Mouse (Mus musculus) liver, embryonic 13.5 days (tissue): ENCODE results near the gene Tm7sf2. TPM values are rescaled to one million over a fixed set of nuclear protein-coding genes. Genes with fewer than 3 reads are reported as not detected.

Experiments
- ATAC-seq: fragments of 200-750 bp; cut with Nextera tagmentation; 2 replicates; pipeline ENCODE4 v1.8.0; 2017; ENCODE audit warnings: low read depth, mild to moderate bottlenecking, moderate number of reproducible peaks, moderate library complexity
- DNase-seq: peaks from one replicate; pipeline ENCODE4 v3.0.0; 2022
- H3K27ac ChIP-seq: fragments of 300-500 bp; sonication (generic); 2 replicates; pipeline ENCODE4 v1.5.1; 2015; ENCODE audit warnings: moderate library complexity, mild to moderate bottlenecking, inconsistent platforms
- H3K27me3 ChIP-seq: fragments of 300-500 bp; sonication (generic); 2 replicates; pipeline ENCODE4 v1.6.1; 2015; ENCODE audit warnings: mild to moderate bottlenecking, inconsistent platforms
- H3K36me3 ChIP-seq: fragments of 300-500 bp; sonication (generic); 2 replicates; pipeline ENCODE4 v1.6.1; 2015; ENCODE audit warnings: mild to moderate bottlenecking, inconsistent platforms
- H3K4me1 ChIP-seq: fragments of 300-500 bp; sonication (generic); replicated peaks from 2 replicates; pipeline ENCODE4 v1.6.1; 2015; ENCODE audit warnings: inconsistent platforms
- H3K4me2 ChIP-seq: fragments of 300-500 bp; sonication (generic); 2 replicates; pipeline ENCODE4 v1.6.1; 2015; ENCODE audit warnings: inconsistent platforms, mild to moderate bottlenecking, moderate library complexity
- H3K4me3 ChIP-seq: fragments of 300-500 bp; sonication (generic); replicated peaks from 2 replicates; pipeline ENCODE4 v1.5.1; 2015; ENCODE audit warnings: mild to moderate bottlenecking, inconsistent platforms
- H3K9ac ChIP-seq: fragments of 300-500 bp; sonication (generic); 2 replicates; pipeline ENCODE4 v1.6.1; 2015; ENCODE audit warnings: mild to moderate bottlenecking, inconsistent platforms
- H3K9me3 ChIP-seq: fragments of 300-500 bp; sonication (generic); replicated peaks from 2 replicates; pipeline ENCODE4 v1.6.1; 2016; ENCODE audit warnings: inconsistent platforms
- WGBS: fragments of 180-500 bp; shearing (Covaris S2); methylation state at CpG from one replicate; pipeline ENCODE4 v1.1.7; 2015; ENCODE audit not compliant: insufficient replicate concordance; 5-methylcytosine and 5-hydroxymethylcytosine counted together
- polyA plus RNA-seq: library from polyadenylated mRNA; unstranded; fragments of >200 nt; fragmentation: Nextera tagmentation; extraction: Ambion mirVana; gene quantifications from 2 replicates; pipeline ENCODE4 v1.2.1, GENCODE M21; 2015

Tm7sf2 gene
- 30.6 and 33.2 TPM in 2 replicates for polyA plus RNA-seq

- H3K4me1 ChIP-seq: peaks cover 42% of the 10 kb centered on the region
- peak within 1 kb of the TSS; percentile 79 for H3K9ac ChIP-seq
- no peaks in the 10 kb centered on the region for H3K27me3 ChIP-seq
- H3K9me3 ChIP-seq: no peaks in the 10 kb centered on the region
- H3K27ac ChIP-seq: peak within 1 kb of the TSS; percentile 84
- H3K4me3 ChIP-seq: peak within 1 kb of the TSS; percentile 64
- DNase-seq (peak; percentile 91), ATAC-seq (peak; percentile 91)
- peaks cover 30% of the 10 kb centered on the region for H3K36me3 ChIP-seq
- peak within 1 kb of the TSS; percentile 93 for H3K4me2 ChIP-seq
- 16% methylated on average over 33 of the region's 33 CpGs for WGBS
Observed at GRCm38 (mm10) chr19:6067724-6068415, at the start of gene Tm7sf2. Gene Tm7sf2 (minus strand): TSS chr19:6068373.

- Histone ChIP-seq H3K9me3 (no peaks in the 10 kb centered on the region), H3K9ac (peak overlapping the region; percentile 92), H3K4me3 (peak overlapping the region; percentile 88), H3K27ac (peak overlapping the region; percentile 98), H3K4me1 (peaks cover 32% of the 10 kb centered on the region), H3K36me3 (peaks cover 54% of the 10 kb centered on the region), H3K27me3 (no peaks in the 10 kb centered on the region), H3K4me2 (peak overlapping the region; percentile 99)
- 1% methylated on average over 32 of the region's 32 CpGs for WGBS
- no peak for ATAC-seq
- no peak for DNase-seq
Observed at GRCm38 (mm10) chr19:6117346-6117985, 49.3 kb upstream of the Tm7sf2 start.

DNA sequence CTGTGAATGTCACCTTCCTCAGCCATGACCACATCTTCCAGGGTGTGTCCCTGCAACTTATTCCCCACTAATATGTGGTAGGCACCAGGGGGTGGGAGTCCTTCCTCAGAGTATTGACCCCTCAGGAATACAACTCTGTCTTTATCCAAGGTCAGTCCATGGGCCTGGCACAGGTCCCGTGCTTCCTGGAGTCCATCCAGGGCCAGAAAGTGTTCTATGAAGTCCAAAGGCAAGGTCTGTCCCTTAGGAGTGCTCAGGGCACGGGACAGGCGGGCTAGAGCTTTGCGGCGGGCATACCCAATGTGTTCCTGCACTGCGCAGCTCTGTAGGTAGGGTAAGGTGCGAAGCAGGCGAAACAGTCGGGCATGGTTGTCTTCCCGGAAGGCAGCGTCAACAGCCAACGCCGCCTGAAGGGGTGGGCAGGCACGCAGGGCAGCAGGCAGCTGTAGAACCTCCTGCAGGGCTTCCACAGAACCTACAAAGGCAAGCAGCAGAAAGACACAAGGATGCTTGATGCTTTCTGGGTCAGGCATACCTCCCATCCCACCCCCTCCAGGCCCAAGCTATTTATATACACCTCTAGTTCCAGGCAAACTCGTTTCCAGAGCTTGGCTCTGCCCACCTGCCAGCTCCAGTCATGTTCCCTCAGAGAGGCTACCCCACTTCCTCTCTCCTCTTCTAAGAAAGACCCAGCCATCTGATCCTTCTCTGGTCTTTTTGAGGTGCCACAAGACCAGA lies 48.1 kb upstream of the Tm7sf2 start:
- Histone ChIP-seq H3K4me2 (peak overlapping the region; percentile 99), H3K27ac (no peak overlapping the region), H3K4me1 (peaks cover 32% of the 10 kb centered on the region), H3K9ac (peak overlapping the region; percentile 92), H3K36me3 (peaks cover 46% of the 10 kb centered on the region), H3K9me3 (no peaks in the 10 kb centered on the region), H3K4me3 (peak overlapping the region; percentile 88), H3K27me3 (no peaks in the 10 kb centered on the region)
- DNase-seq (no peak), ATAC-seq (no peak)
- 85% methylated on average over 15 of the region's 15 CpGs for WGBS

DNA sequence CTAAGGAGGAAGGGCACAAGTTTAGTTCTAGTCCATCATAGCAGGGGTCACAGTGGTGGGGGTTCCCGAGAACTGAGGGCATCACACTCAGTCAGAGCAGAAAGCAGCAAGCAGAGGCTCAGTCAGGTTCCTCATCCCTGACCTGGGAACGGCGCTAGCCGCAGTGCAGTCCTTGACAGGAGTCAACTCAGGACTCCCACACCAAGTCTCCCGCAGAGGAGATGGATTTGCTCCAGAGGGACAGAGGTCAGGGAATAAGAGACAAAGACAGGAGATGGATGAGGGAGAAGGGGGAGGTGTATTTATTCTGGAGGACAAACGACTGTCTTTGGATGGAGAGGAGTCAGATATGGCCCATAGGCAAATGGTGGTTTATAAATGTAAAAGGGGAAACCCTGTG lies 44.9 kb upstream of the Tm7sf2 start:
- Histone ChIP-seq H3K4me1 (peaks cover 18% of the 10 kb centered on the region), H3K9me3 (no peaks in the 10 kb centered on the region), H3K9ac (no peak overlapping the region), H3K27me3 (no peaks in the 10 kb centered on the region), H3K36me3 (peaks cover 27% of the 10 kb centered on the region), H3K4me2 (no peak overlapping the region), H3K27ac (no peak overlapping the region), H3K4me3 (no peak overlapping the region)
- DNase-seq (no peak), ATAC-seq (no peak)
- 57% methylated on average over 6 of the region's 6 CpGs for WGBS

GRCm38 (mm10) chr19:6105586-6105985 lies 37.4 kb upstream of the Tm7sf2 start, which contains the start of gene Naaladl1:
Gene Naaladl1 (plus strand): TSS chr19:6105782.
- peak within 1 kb of the TSS; percentile 15; the same call in 1 of the 2 replicates for H3K27ac ChIP-seq
- no peaks in the 10 kb centered on the region for H3K36me3 ChIP-seq
- H3K9ac ChIP-seq: no peak within 1 kb of the TSS
- no peaks in the 10 kb centered on the region for H3K27me3 ChIP-seq
- DNase-seq: no peak
- H3K4me1 ChIP-seq: peaks cover 57% of the 10 kb centered on the region
- ATAC-seq: no peak
- H3K4me3 ChIP-seq: no peak within 1 kb of the TSS
- WGBS: 85% methylated on average over 7 of the region's 7 CpGs
- H3K4me2 ChIP-seq: peak within 1 kb of the TSS; percentile 21; the same call in 1 of the 2 replicates
- H3K9me3 ChIP-seq: no peaks in the 10 kb centered on the region

GRCm38 (mm10) chr19:6104476-6104875 lies 36.3 kb upstream of the Tm7sf2 start:
- 36% methylated on average over 4 of the region's 4 CpGs for WGBS
- Histone ChIP-seq H3K27ac (peak overlapping the region; percentile 15; the same call in 1 of the 2 replicates), H3K9ac (no peak overlapping the region)

GRCm38 (mm10) chr19:6102169-6102853 lies 34.1 kb upstream of the Tm7sf2 start:
- Histone ChIP-seq H3K27me3 (no peaks in the 10 kb centered on the region), H3K4me2 (no peak overlapping the region), H3K4me1 (peaks cover 65% of the 10 kb centered on the region), H3K4me3 (no peak overlapping the region), H3K36me3 (peaks cover 29% of the 10 kb centered on the region), H3K9me3 (no peaks in the 10 kb centered on the region), H3K9ac (peak overlapping the region; percentile 29; the same call in 1 of the 2 replicates), H3K27ac (peak overlapping the region; percentile 70)
- DNase-seq: peak; percentile 25
- WGBS: 60% methylated on average over 6 of the region's 6 CpGs
- ATAC-seq: peak; percentile 93

More at GRCm38 (mm10) chr19:6104476-6104875, 36.3 kb upstream of the Tm7sf2 start:
- Histone ChIP-seq H3K9me3 (no peaks in the 10 kb centered on the region), H3K4me3 (no peak overlapping the region), H3K36me3 (peaks cover 8% of the 10 kb centered on the region), H3K27me3 (no peaks in the 10 kb centered on the region), H3K4me1 (peaks cover 63% of the 10 kb centered on the region), H3K4me2 (no peak overlapping the region)
- ATAC-seq (no peak), DNase-seq (no peak)

DNA sequence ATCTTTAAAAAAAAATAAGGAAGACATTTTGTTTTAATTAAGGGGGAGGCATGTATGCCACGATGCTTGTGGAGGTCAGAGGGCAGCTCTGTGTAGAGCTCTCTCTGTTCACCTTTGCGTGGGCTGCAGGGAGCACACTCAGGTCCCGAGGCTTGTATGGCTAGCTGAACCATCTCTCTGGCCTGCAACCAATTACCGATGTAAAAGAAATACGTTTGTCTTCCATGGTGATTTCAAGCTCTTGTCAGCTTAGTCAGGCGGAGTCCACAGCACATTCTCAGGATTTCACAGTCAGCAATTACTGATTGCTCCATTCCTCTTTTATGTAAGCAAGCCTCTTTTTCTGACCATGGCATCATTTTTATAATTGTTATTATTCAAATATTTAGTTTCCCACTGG lies 33.0 kb upstream of the Tm7sf2 start:
- H3K27ac ChIP-seq: no peak overlapping the region
- WGBS: 72% methylated on average over 6 of the region's 6 CpGs
- H3K4me2 ChIP-seq: no peak overlapping the region
- H3K4me3 ChIP-seq: no peak overlapping the region
- no peaks in the 10 kb centered on the region for H3K9me3 ChIP-seq
- DNase-seq (no peak), ATAC-seq (no peak)
- H3K4me1 ChIP-seq: peaks cover 59% of the 10 kb centered on the region
- no peak overlapping the region for H3K9ac ChIP-seq
- peaks cover 34% of the 10 kb centered on the region for H3K36me3 ChIP-seq
- H3K27me3 ChIP-seq: no peaks in the 10 kb centered on the region

- DNase-seq (no peak), ATAC-seq (no peak)
- H3K27me3 ChIP-seq: no peaks in the 10 kb centered on the region
- H3K9me3 ChIP-seq: no peaks in the 10 kb centered on the region
- peaks cover 68% of the 10 kb centered on the region for H3K36me3 ChIP-seq
- 56% methylated on average over 3 of the region's 3 CpGs for WGBS
- H3K9ac ChIP-seq: no peak overlapping the region
- no peak overlapping the region for H3K4me3 ChIP-seq
- H3K4me2 ChIP-seq: no peak overlapping the region
- H3K27ac ChIP-seq: no peak overlapping the region
- peaks cover 27% of the 10 kb centered on the region for H3K4me1 ChIP-seq
Observed at GRCm38 (mm10) chr19:6097847-6098246, 29.7 kb upstream of the Tm7sf2 start.

- Histone ChIP-seq H3K27ac (no peak within 1 kb of the TSS), H3K9ac (no peak within 1 kb of the TSS), H3K9me3 (no peaks in the 10 kb centered on the region), H3K36me3 (peaks cover 93% of the 10 kb centered on the region), H3K4me1 (no peaks in the 10 kb centered on the region; the same call in 1 of the 2 replicates), H3K4me3 (no peak within 1 kb of the TSS), H3K27me3 (no peaks in the 10 kb centered on the region), H3K4me2 (no peak within 1 kb of the TSS)
- WGBS: 86% methylated on average over 7 of the region's 7 CpGs
- ATAC-seq (no peak), DNase-seq (no peak)
Observed at GRCm38 (mm10) chr19:6094119-6094518, 25.9 kb upstream of the Tm7sf2 start, which contains the start of gene AC131692.1. Gene AC131692.1 (plus strand): TSS chr19:6094419.
